Mouse (Mus musculus): ENCODE data around the gene Prmt3. TPM values are rescaled to one million over a fixed set of nuclear protein-coding genes. Genes with fewer than 3 reads are reported as not detected.

Gene Prmt3
- polyA plus RNA-seq (2012; rRNA removed; ENCODE audit: low replicate concordance), result 17.0 and 61.6 TPM in 2 replicates

DNA sequence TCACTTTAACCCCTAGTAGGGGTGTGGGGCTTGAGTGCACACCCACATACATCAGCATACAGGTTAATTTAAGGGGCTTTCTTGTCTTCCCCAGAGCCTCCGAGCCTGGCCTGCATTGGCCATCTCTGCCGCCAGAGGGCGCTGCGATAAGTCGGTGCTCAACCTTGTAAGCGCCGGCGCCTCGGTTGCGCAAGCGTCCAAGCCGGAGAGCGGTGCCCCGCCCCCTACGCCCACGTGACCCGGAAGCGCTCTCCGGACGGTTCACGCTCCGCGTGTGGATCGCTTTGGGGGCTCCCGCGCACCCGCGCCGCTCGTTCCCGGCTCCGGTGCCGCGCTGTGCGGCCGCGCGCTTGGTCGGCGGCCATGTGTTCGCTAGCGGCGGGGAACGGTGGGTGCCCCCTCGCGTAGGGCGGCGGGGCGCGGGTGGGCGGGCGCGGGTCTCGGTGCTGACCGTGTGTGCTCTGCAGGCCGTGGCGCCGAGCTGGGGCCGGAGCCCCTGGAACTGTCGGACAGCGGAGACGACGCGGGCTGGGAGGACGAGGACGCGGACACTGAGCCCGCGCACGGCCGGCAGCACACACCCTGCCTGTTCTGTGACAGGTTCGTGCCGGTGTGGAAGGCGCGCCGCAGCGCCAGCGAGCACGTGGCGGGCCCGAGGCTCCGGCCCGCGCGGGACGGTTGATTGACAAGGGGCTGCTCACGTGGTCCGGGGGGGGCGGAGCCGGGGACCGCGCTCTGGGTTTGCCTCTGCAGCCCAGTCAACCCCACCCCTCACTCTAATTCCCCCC lies at the start of gene Prmt3:
Prmt3 (plus strand) TSS at position 233 of the 788 bp plus-strand sequence.

DNA sequence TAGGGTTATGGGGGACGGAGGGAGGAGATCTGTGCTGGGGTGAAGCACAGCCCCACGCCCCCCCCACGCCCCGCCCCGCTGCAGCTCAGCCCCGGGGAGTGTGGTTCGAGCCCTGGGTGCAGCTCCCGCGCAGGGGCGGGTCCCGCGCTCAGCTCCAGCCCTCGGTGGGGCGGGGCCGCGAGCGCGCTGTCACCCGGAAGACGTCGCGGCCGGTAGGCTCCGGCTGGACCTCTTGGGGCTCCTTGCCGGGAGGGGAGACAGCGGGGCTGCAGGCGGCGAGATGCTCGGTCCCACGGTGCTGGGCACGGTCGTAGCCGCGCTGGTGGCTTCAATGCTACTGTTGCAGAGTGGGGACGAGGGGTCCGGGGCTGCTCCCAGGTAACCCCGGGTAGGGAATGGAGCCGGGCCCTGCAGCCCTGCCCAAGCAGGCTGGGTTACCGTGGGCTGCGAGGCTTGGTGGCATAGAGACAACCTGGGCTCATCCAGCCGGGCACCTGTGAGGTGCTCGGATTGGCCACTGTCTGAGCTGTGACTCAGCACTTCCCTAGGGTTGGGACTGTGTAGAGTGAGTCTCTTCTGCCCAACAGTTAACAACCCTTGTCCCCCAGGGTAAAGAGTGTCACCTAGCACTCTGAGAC lies 19.1 kb upstream of the Prmt3 start, which contains the start of gene Htatip2:
Htatip2 (plus strand) TSS at position 182 of the 638 bp plus-strand sequence.

Other genes starting within 250 kb of the Prmt3 start
- not detected in 2 replicates for gene Dbx1, start 141.5 kb upstream of the Prmt3 start, polyA plus RNA-seq (2012; rRNA removed; ENCODE audit: low replicate concordance)
- 9.0 and 13.7 TPM in 2 replicates for gene Htatip2, start 19.2 kb upstream of the Prmt3 start, polyA plus RNA-seq (2012; rRNA removed; ENCODE audit: low replicate concordance)
- not detected in 2 replicates for gene Slc6a5, start 131.8 kb downstream of the Prmt3 start, polyA plus RNA-seq (2012; rRNA removed; ENCODE audit: low replicate concordance)
- not detected in 2 replicates for gene Nell1, start 196.5 kb downstream of the Prmt3 start, polyA plus RNA-seq (2012; rRNA removed; ENCODE audit: low replicate concordance)